Mouse (Mus musculus): Measurements from ENCODE around the gene Ice1. TPM values are rescaled to one million over a fixed set of nuclear protein-coding genes. Genes with fewer than 3 reads are reported as not detected.

Ice1 gene
- 15.8 and 16.6 TPM in 2 replicates for polyA plus RNA-seq (2015; fragmentation: Nextera tagmentation; extraction: Ambion mirVana)

- Histone ChIP-seq H3K27ac (peak within 1 kb of the TSS; percentile 95), H3K9me3 (no peaks in the 10 kb centered on the region), H3K27me3 (replicated peaks) (no peaks in the 10 kb centered on the region), H3K4me3 (replicated peaks) (peak within 1 kb of the TSS; percentile 97), H3K4me1 (peaks cover 19% of the 10 kb centered on the region), H3K9ac (peak within 1 kb of the TSS; percentile 87), H3K36me3 (0 out of 2 replicates have a peak, but pooled peaks cover 3% of the 10 kb centered on the region), H3K4me2 (peak within 1 kb of the TSS; percentile 73)
- 0% methylated on average over 33 of the region's 39 CpGs for WGBS
- ATAC-seq (ENCODE audit: insufficient read depth, low FRiP score, low read depth), result peak; percentile 19
These were observed at the start of gene Ice1 for GRCm38 (mm10) chr13:70637282-70637661. Ice1 (minus strand) TSS chr13:70637634.

DNA sequence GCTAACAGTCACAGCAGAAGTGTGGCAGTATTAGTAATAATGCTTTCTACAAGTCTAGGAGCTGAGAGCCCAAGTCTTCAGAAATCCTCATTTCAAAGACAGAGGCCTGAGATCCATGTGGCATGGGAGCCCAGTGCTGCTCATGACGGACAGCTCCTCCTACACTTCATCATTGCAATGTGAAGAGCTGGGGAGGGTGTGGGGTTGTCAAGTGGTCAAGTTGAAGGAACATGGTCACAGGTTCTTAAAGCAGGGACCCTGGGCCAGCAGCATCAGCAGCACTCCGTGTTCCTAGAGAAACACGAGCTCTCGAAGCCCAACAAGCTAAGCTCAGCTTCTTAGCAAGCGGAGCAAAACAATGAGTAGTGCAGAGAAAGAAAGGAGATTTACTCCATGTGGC lies 48.4 kb upstream of the Ice1 start:
- no peaks in the 10 kb centered on the region for H3K27me3 ChIP-seq (replicated peaks)
- H3K4me1 ChIP-seq, result 0 out of 2 replicates have a peak, but pooled peaks cover 1% of the 10 kb centered on the region
- no peak for ATAC-seq (ENCODE audit: insufficient read depth, low FRiP score, low read depth)
- no peaks in the 10 kb centered on the region for H3K9me3 ChIP-seq
- no peak overlapping the region for H3K4me2 ChIP-seq
- H3K4me3 ChIP-seq (replicated peaks), result no peak overlapping the region
- 75% methylated on average over 5 of the region's 5 CpGs for WGBS
- no peaks in the 10 kb centered on the region for H3K36me3 ChIP-seq
- H3K27ac ChIP-seq, result no peak overlapping the region
- H3K9ac ChIP-seq, result no peak overlapping the region

- Histone ChIP-seq H3K27ac (no peak overlapping the region), H3K9ac (no peak overlapping the region), H3K36me3 (no peaks in the 10 kb centered on the region), H3K4me1 (0 out of 2 replicates have a peak, but pooled peaks cover 3% of the 10 kb centered on the region), H3K4me3 (replicated peaks) (no peak overlapping the region), H3K27me3 (replicated peaks) (no peaks in the 10 kb centered on the region), H3K4me2 (no peak overlapping the region), H3K9me3 (no peaks in the 10 kb centered on the region)
- WGBS, result 56% methylated on average over 7 of the region's 7 CpGs
- ATAC-seq (ENCODE audit: insufficient read depth, low FRiP score, low read depth), result no peak; the same call in 1 of the 2 replicates
These were observed 47.7 kb upstream of the Ice1 start for GRCm38 (mm10) chr13:70684976-70685609.

DNA sequence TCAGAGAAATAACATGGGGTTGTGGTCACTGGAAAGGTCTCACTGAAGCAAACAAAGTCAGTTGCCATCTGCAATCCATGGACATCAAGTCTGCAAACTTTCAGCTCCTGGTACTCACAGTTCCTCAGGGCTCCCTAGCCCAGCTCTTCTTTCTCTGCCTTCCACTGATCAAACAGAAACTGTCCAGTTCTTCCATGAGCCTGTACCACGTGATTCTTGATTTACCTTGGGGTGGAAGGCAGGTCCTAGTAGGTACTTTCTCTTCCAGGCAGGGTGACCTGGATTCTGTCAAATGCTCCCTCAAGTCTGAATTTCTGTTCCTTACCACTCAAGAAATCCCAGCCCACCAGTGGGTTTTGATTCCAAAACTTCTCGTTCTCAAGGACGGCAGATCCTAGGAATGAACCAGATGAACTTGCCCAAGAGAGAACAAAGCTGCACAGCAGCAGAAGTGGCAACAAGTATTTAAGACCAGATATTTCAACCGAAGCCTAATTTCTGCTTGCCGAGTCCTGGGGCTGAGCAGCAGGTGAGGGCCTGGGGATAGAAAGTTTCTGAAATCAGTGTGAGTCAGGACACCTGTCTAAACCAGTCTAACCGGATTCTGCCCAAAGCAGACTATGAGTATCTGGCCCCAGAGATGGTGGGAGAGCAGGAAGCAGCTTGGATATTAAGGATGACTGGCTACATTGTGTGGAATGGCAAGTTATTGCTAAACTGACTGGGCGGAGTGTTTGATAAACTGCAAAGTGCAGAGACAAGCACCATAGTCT lies 44.2 kb upstream of the Ice1 start:
- Histone ChIP-seq H3K9ac (no peak overlapping the region), H3K4me1 (0 out of 2 replicates have a peak, but pooled peaks cover 3% of the 10 kb centered on the region), H3K27ac (peak overlapping the region; percentile 80), H3K9me3 (no peaks in the 10 kb centered on the region), H3K4me3 (replicated peaks) (no peak overlapping the region), H3K27me3 (replicated peaks) (no peaks in the 10 kb centered on the region), H3K4me2 (0 out of 2 replicates have a peak overlapping the region, but pooled peaks have one; percentile 13), H3K36me3 (no peaks in the 10 kb centered on the region)
- peak; percentile 86 for ATAC-seq (ENCODE audit: insufficient read depth, low FRiP score, low read depth)
- 56% methylated on average over 7 of the region's 7 CpGs for WGBS

- H3K4me3 ChIP-seq (replicated peaks), result no peak overlapping the region
- H3K27me3 ChIP-seq (replicated peaks), result no peaks in the 10 kb centered on the region
- 88% methylated on average over 3 of the region's 3 CpGs for WGBS
- H3K36me3 ChIP-seq, result no peaks in the 10 kb centered on the region
- H3K4me1 ChIP-seq, result 0 out of 2 replicates have a peak, but pooled peaks cover 3% of the 10 kb centered on the region
- no peak for ATAC-seq (ENCODE audit: insufficient read depth, low FRiP score, low read depth)
- H3K27ac ChIP-seq, result no peak overlapping the region
- no peak overlapping the region for H3K9ac ChIP-seq
- no peaks in the 10 kb centered on the region for H3K9me3 ChIP-seq
- H3K4me2 ChIP-seq, result no peak overlapping the region
These were observed 42.9 kb upstream of the Ice1 start for GRCm38 (mm10) chr13:70680316-70680715.

DNA sequence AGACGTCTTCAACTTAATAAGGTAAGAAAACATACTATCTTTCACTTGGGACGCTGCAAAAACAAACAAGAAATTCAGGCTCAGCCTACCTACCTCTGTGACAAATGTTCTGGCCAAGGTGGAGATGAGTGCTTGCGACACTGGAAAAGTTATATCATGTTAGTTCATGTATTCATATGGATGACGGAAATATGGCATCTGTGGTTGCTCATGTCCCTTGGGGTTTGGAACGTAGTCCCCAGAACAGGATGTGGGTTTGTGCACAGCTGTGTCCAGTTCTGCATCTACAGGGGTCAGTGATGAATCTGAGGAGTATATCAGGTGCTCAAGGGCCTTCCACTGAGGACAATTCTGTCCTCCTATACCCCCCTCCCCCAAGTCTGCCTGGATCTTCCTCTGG lies 40.3 kb upstream of the Ice1 start:
- 75% methylated on average over 5 of the region's 5 CpGs for WGBS

DNA sequence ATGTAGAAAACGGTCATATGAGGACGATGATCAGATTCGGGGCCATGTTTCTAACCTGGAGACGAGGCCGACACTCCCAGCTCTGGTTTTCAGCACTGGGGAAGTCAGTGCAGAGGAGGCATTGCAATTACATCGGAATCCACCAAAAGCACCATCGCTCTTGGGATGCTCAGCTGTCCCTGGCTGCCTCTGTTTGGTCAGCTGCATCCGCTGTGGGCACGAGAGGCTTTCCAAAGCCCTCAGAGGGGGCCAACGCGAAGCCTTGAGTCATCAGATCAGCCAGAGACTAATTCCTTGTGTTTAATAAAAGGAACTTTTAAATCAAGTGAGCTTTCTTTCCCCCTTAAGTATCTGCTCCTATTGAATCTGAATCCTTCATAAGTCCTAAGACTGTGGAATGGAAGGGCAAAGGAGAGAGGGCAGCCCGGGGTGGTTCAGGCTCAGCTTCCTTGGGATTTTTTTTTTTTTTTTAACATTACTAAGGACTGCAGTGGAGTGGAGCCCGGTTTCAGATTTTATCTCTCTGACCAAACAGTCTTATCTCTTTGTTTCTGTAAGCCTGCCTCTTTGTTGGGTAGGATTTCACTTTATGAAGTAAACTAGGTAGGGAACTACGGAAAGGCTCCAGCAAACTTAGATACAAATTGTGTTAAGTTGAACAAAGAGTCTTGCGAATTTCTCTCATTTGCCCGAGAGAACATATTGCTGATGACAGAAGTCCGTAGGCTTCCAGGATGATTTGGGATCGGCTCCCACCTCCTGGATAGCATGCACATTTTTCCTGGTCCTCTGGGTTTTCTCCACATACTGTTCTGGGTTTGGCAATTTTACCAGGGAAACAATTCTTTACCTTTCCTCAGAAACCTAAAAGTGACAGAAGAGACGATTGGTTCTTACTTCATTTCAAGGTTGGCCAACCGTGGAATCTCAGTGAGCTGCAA lies 39.1 kb upstream of the Ice1 start:
- Histone ChIP-seq H3K27ac (no peak overlapping the region), H3K4me2 (no peak overlapping the region), H3K4me1 (0 out of 2 replicates have a peak, but pooled peaks cover 3% of the 10 kb centered on the region), H3K36me3 (no peaks in the 10 kb centered on the region), H3K4me3 (replicated peaks) (no peak overlapping the region), H3K9ac (no peak overlapping the region), H3K9me3 (no peaks in the 10 kb centered on the region), H3K27me3 (replicated peaks) (no peaks in the 10 kb centered on the region)
- no peak; the same call in 1 of the 2 replicates for ATAC-seq (ENCODE audit: insufficient read depth, low FRiP score, low read depth)
- 49% methylated on average over 20 of the region's 20 CpGs for WGBS

More for the DNA sequence above, 40.3 kb upstream of the Ice1 start:
- no peak for ATAC-seq (ENCODE audit: insufficient read depth, low FRiP score, low read depth)
- Histone ChIP-seq H3K27me3 (replicated peaks) (no peaks in the 10 kb centered on the region), H3K4me3 (replicated peaks) (no peak overlapping the region), H3K27ac (no peak overlapping the region), H3K4me2 (no peak overlapping the region), H3K36me3 (no peaks in the 10 kb centered on the region), H3K9me3 (no peaks in the 10 kb centered on the region), H3K4me1 (0 out of 2 replicates have a peak, but pooled peaks cover 3% of the 10 kb centered on the region), H3K9ac (no peak overlapping the region)

GRCm38 (mm10) chr13:70674998-70675397 lies 37.6 kb upstream of the Ice1 start:
- 86% methylated on average over 10 of the region's 10 CpGs for WGBS
- no peaks in the 10 kb centered on the region for H3K27me3 ChIP-seq (replicated peaks)
- no peak overlapping the region for H3K27ac ChIP-seq
- H3K4me2 ChIP-seq, result no peak overlapping the region
- no peak overlapping the region for H3K9ac ChIP-seq
- H3K4me1 ChIP-seq, result no peaks in the 10 kb centered on the region
- no peak overlapping the region for H3K4me3 ChIP-seq (replicated peaks)
- ATAC-seq (ENCODE audit: insufficient read depth, low FRiP score, low read depth), result no peak
- H3K9me3 ChIP-seq, result no peaks in the 10 kb centered on the region
- no peaks in the 10 kb centered on the region for H3K36me3 ChIP-seq

- Histone ChIP-seq H3K4me3 (replicated peaks) (no peak overlapping the region), H3K9me3 (no peaks in the 10 kb centered on the region), H3K9ac (no peak overlapping the region), H3K36me3 (no peaks in the 10 kb centered on the region), H3K4me2 (no peak overlapping the region), H3K27ac (no peak overlapping the region), H3K4me1 (no peaks in the 10 kb centered on the region), H3K27me3 (replicated peaks) (no peaks in the 10 kb centered on the region)
- no peak for ATAC-seq (ENCODE audit: insufficient read depth, low FRiP score, low read depth)
- 71% methylated on average over 4 of the region's 4 CpGs for WGBS
These were observed 32.6 kb upstream of the Ice1 start for GRCm38 (mm10) chr13:70670080-70670479.

- no peak overlapping the region for H3K4me2 ChIP-seq
- no peak overlapping the region for H3K27ac ChIP-seq
- 80% methylated on average over 4 of the region's 4 CpGs for WGBS
- no peaks in the 10 kb centered on the region for H3K36me3 ChIP-seq
- ATAC-seq (ENCODE audit: insufficient read depth, low FRiP score, low read depth), result no peak
- no peaks in the 10 kb centered on the region for H3K4me1 ChIP-seq
- H3K9ac ChIP-seq, result no peak overlapping the region
- H3K4me3 ChIP-seq (replicated peaks), result no peak overlapping the region
- H3K9me3 ChIP-seq, result no peaks in the 10 kb centered on the region
- H3K27me3 ChIP-seq (replicated peaks), result no peaks in the 10 kb centered on the region
These were observed 22.3 kb upstream of the Ice1 start for GRCm38 (mm10) chr13:70659715-70660114.

GRCm38 (mm10) chr13:70656741-70657140 lies 19.3 kb upstream of the Ice1 start:
- Histone ChIP-seq H3K4me1 (no peaks in the 10 kb centered on the region; the same call in 1 of the 2 replicates), H3K36me3 (no peaks in the 10 kb centered on the region), H3K27ac (no peak overlapping the region), H3K27me3 (replicated peaks) (no peaks in the 10 kb centered on the region), H3K9ac (no peak overlapping the region), H3K4me3 (replicated peaks) (no peak overlapping the region), H3K4me2 (no peak overlapping the region), H3K9me3 (no peaks in the 10 kb centered on the region)
- ATAC-seq (ENCODE audit: insufficient read depth, low FRiP score, low read depth), result no peak
- WGBS, result 57% methylated on average over 4 of the region's 4 CpGs

Data from stomach, embryonic 15.5 days (tissue).